Mouse (Mus musculus) cerebellum, adult 18-20 months (tissue): ENCODE measurements at regions not wholly inside any gene's neighbourhood (a gene's known extent, or its start where the extent isn't known, plus 50 kb on each side); places are given as distances from the start of the nearest gene placed in this dataset.
A peak's percentile ranks its signal among the peaks of the same experiment; 100 is the strongest.
"Not testable (repeated sequence)": the region's sequence is repeated elsewhere in the genome, so short reads cannot be mapped to it uniquely, and the experiment has no call there.

ENCODE experiments used
- DNase-seq, 2 experiments: peaks; one replicate each; pipeline ENCODE4 v3.0.0; 2021

GRCm38 (mm10) chr4:101366905-101367679 is 52.0 kb upstream of the Ak4 start:
- peak; percentile 67 to 71 for DNase-seq

- no peak for DNase-seq
Observed at GRCm38 (mm10) chr4:101365299-101365698, 53.8 kb upstream of the Ak4 start.

GRCm38 (mm10) chr4:101364716-101365115 is 54.4 kb upstream of the Ak4 start:
- DNase-seq = no peak

- not testable (repeated sequence) for DNase-seq
Observed at GRCm38 (mm10) chr4:101363231-101363630, 55.8 kb upstream of the Ak4 start.

DNA sequence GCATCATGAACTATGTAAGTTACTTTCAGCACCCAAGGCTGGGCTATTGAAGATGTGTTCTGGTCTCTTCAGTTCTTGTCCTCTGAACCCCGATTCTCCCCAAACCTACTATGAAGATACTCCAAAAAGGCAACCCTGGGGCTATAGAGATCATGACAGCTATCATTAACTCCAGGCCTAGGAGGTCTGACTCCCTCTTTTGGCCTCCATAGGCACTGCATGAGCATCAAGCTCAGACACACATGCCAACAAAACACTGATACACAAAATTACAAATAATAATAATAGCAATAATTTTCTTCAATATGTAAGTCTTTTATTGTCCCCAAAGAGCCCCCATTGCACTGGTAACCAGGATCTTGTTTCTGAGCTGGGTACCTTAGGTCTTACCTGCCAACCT is 57.3 kb upstream of the Ak4 start:
- no peak for DNase-seq

DNA sequence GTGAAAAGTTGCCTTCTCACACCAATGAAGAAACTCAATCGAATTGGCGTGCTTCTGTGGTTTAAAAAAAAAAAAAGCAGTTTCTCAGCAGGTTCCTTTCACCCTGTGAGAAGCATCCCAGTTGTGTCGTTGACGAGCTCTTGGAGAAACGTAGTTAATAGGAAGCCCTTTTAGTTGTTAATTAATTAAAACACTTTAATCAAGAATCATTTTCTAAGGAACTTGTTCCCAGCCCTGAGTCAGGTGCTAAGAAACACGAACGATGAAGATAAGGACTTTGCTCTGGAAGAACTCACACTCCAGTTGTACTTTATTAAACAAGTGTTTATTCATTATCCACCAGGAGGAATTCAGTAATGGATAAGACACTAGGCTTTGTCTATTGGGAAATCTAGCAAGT is 58.8 kb upstream of the Ak4 start:
- no peak for DNase-seq

DNA sequence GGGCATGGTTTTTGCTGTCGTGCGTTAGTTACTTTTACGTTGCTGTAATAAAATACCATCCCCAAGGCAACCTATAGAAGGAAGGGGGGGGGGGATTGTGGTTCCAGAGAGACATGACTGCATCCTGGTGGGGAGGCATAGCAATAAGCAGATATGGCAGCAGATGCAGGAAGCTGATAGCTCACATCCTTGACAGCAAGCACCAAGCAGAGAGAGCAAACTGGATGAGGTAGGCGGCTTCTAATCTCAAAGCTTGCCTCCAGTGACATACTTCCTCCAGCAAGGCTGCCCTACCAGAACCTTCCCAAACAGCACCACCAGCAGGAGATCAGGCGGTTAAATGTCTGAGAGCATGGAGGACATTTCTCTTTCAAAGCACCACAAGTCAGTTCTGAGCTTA is 60.0 kb upstream of the Ak4 start:
- DNase-seq = no peak

- DNase-seq = no peak
Observed at GRCm38 (mm10) chr4:101358525-101358924, 60.6 kb upstream of the Ak4 start.

DNA sequence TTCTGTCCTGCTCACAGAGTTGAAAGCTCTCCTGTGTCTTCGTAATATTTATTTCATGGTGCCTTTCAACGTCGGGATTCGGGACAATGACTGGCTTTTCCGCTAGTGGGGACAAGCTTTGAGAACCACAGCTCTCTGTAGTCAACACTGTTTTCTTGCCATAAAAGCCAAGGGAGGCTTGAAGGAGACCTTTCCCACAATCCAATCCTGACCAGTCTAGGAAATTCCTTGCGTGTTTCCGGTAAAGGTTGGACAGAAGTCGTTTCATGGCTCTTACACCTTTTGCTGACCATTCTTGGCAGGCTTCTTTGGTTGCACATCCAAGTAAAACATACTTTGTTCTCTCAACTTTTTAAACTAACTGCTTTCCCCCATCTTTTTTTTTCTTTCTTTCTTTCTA is 61.2 kb upstream of the Ak4 start:
- no peak for DNase-seq

DNA sequence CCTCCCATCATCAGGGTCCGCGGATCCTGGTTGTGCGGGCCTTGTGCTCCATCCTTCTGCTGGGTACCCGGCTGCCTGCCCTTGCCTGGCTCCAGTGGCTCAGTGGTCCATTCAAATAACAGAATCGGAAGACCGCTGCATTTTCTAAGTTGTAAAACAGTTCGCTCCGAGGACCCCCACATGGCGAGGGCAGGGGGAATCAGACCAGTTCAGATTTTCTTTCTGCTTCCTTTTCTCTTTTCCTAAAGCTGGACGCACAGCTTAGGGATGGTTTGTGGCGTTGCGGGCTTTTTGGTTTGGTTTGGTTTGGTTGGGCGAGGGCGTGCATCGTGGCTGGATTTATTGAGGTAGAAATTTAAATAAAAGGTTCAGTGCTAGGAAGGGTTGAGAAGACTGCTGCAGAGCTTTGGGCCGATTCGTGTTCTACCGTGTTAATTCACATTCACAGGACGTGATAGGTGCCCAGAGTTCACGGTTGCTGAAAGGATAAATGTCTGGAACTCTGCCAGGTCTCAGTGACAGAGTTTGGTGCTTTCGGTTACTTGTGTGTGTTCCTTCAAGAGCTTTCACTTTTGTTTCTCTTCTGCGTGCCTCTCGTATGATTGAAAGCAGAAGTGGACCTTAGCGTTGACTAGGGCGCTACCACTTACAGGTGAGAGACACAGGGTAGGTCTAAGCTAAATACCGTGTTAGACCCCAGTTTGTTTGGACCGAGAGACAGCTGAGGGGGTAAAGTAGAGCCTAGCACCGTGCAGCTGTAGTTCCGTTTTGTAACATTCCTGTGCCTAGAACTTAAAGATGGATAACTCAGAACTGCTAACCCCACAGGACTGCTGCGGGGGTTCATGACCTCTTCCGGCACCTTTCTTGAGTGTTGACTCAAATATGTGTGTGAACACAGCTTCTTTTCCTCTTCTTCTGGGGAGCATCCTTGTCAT is 61.9 kb upstream of the Ak4 start:
- peak; percentile 30 to 61 for DNase-seq

GRCm38 (mm10) chr4:101356093-101356953 is 62.8 kb upstream of the Ak4 start:
- peak; percentile 84 to 92 for DNase-seq

DNA sequence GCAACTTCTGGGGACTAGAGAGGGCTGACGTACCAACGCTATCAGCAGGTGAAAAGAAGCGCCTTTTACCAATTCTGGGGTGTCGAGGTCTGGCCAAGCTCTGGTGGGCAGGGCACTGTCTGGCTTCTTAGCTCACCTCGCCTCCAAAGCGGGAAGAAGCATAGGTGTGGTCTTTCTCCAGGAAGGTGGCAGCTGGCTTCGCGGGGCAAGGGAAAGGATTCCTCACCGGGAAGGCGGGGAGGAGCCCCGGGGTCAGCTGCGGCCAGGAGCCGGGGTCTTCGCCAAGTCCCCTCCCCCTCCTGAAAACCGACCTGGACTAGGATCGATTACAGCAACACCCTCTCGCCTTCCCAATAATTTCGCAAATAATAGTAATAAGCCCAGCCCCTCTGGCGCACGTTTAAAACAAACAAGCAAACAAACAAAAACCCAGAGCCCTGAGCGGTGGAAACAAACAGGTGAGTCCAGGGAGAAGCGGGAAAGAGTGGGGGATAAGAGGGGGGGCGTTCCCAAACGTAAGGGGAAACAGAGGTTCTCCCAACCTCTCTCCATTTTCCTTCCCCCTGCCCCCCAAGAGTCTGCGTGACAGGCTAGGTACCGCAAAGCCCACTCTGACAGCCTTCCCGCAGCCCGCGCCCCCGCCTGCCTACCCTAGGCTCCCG is 63.5 kb upstream of the Ak4 start:
- DNase-seq = peak; percentile 59 to 66

DNA sequence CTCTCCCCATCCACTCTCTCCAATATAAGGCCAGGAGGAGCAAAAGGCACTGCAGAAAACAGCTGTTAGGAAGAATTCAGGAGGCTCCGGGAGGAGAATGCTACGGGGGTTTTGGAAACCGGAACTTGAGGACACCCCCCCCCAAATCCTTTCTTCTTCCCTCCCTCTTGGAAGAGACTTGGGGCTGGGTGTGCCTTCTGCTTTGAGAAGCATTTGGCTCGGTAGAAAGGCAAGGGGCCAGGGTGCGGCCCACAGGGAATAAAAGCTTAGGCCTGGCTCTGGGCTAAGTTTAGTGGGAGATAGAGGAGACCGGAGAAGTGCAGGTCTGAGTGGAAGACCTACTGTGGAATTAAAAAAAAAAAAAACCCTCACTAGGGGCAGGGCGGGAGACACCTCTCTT is 64.1 kb upstream of the Ak4 start:
- peak in 1 of 2 experiments; percentile 53 for DNase-seq

- DNase-seq = no peak
Observed at GRCm38 (mm10) chr4:101354086-101354855, 64.8 kb upstream of the Ak4 start.

GRCm38 (mm10) chr4:101352178-101352577 is 66.9 kb upstream of the Ak4 start:
- DNase-seq = no peak

GRCm38 (mm10) chr4:101351716-101352115 is 67.4 kb upstream of the Ak4 start:
- no peak for DNase-seq

DNA sequence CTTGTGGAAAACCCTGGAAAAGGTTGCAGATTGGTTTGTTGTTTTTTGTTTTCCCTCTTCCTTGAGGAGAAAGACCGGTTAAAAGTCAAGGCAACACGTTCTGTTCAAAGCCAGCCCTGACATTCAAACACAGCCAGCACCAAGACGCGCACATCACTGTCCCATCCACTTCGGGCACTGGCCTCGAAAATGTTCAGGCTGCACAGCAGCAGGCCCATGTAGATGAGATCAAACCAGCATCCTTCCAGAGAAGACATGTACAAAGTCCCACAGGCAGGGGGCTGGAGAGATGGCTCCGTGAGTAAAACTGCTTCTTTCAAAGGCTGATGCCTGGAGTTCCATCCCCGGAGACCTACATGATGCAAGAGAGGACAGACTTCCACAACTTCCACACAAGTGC is 68.4 kb upstream of the Ak4 start:
- DNase-seq = no peak

DNA sequence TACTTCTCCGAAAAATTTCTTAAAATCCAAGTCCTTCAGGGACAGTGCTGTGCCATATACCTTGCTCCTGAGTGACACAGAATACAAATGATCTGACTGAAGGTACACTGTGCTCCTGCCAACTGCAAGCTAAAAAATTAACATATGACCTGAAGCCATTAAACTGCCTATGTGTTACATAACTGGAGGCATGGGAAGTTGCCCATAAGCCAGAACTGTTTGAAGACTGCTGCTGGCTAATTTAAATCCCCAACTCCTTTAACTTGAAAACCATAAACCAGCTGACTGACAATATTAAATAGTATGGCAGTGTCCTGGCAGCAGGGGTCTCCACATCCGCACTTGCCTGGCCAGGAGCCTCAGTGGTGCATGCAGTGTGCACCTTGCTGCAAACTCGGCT is 68.9 kb upstream of the Ak4 start:
- peak; percentile 32 to 33 for DNase-seq

GRCm38 (mm10) chr4:101349413-101349812 is 69.7 kb upstream of the Ak4 start:
- DNase-seq = peak; percentile 71

DNA sequence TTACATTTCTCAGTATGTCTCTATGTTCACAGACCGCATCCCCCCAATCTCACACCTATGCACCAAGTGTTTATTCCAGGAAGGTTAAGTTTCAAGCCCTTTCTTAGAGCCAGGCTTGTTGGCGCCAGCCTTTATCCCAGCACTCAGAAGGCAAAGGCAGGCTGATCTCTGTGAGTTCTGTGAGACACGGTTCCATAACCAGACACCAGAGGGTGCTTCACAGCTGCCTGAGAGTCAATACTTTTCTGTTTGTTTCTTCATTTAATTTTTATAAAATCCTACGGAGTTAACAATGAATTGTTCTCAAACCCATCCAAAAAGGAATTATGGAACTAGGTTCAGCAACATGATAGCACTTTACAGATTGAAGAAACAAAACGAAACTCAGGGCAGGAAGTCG is 71.8 kb upstream of the Ak4 start:
- DNase-seq = no peak

- DNase-seq = no peak
Observed at GRCm38 (mm10) chr4:101342071-101342762, 76.9 kb upstream of the Ak4 start.
